Mouse (Mus musculus): ENCODE measurements around the gene Ddx27. TPM values are rescaled to one million over a fixed set of nuclear protein-coding genes. Genes with fewer than 3 reads are reported as not detected.
A peak's percentile ranks its signal among the peaks of the same experiment; 100 is the strongest.
"Not testable (repeated sequence)": the region's sequence is repeated elsewhere in the genome, so short reads cannot be mapped to it uniquely, and the experiment has no call there.

The Ddx27 gene
- 117 and 123 TPM in 2 replicates for total RNA-seq (2017)

GRCm38 (mm10) chr2:167014702-167015381 is at the start of gene Ddx27:
Ddx27 (plus strand) TSS chr2:167015193.
- ATAC-seq (replicated peaks; ENCODE audit: low read depth, poor library complexity, severe bottlenecking) = peak; percentile 94

DNA sequence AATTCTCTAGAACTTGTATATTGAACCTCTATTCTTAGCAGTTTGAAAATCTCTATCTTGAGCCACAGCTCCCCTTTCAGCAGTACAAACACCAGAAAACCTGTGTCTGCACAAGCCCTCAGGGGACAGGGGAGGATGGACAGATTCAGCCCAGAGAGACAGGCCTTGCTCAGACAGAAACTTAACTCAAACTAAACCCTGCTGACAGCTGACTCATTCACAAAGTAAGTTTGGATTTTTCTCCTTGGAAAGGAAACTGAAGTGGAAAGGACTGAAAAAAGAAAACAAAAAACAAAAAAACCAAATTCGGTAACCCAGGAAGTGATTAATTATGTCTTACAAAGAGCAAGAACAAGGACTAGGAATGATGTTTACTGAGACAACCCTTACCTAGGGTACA is 41.8 kb upstream of the Ddx27 start:
- ATAC-seq (replicated peaks; ENCODE audit: low read depth, poor library complexity, severe bottlenecking) = no peak

- ATAC-seq (replicated peaks; ENCODE audit: low read depth, poor library complexity, severe bottlenecking) = no peak
Observed at GRCm38 (mm10) chr2:166974177-166974872, 40.7 kb upstream of the Ddx27 start.

GRCm38 (mm10) chr2:166976356-166976755 is 38.6 kb upstream of the Ddx27 start:
- ATAC-seq (replicated peaks; ENCODE audit: low read depth, poor library complexity, severe bottlenecking) = peak; percentile 26; the same call in 1 of the 2 replicates

GRCm38 (mm10) chr2:166977490-166977889 is 37.5 kb upstream of the Ddx27 start:
- ATAC-seq (replicated peaks; ENCODE audit: low read depth, poor library complexity, severe bottlenecking) = peak; percentile 53

DNA sequence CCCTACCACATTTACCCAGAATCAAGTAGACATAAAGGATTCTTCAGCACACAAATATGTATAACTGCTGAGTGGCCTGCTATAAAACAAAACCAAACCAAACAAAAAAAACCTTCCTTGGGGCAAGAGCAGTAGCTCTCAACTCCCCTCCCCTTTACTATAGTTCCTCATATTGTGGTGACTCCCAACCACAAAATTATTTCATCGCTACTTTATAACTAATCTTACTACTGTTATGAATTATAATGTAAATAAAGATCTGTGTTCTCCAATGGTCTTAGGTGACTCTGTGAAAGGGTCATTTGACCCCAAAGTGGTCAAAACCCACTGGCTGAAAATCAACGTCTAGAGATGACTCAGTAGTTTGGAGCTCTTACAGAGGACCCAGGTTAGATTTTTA is 34.8 kb upstream of the Ddx27 start:
- ATAC-seq (replicated peaks; ENCODE audit: low read depth, poor library complexity, severe bottlenecking) = peak; percentile 67

GRCm38 (mm10) chr2:166983351-166983894 is 31.6 kb upstream of the Ddx27 start:
- ATAC-seq (replicated peaks; ENCODE audit: low read depth, poor library complexity, severe bottlenecking) = no peak

DNA sequence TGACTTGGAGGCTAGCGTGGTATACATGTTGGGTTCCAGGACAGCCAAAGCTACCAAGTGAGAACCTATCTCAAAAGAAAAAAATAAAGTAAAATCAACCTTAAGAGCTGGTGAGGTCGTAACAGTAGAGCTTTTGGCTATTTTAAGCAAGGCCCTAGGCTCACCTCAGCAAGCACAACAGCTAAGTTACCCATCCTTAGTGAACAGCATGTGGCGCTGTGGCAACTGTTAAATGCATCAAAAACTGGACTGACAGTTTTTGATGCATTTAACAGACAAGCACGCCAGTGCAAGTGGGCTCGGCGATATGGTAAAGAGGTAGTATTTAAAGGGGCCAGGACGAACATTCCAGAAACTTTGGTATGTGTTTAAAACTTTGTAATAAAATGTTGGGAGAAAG is 24.1 kb upstream of the Ddx27 start:
- ATAC-seq (replicated peaks; ENCODE audit: low read depth, poor library complexity, severe bottlenecking) = no peak

DNA sequence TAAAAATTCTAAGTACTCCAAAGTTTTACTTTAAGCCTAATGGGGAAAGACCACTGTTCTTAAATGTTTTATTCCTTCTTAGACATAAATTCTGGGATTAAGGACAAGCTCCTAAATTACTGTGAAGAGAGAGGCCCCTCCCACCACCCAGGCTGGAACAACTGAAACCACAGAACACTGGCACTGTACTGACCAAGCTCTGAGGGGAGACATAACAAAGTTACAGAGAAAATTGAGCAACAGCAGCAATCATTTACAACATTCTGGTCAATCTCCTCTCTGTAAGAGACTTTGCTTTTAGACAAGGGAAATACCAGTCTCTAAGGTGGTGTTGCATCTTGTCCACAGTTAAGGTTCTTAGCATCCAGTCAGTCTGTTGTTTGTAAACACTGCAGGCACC is 23.0 kb upstream of the Ddx27 start:
- ATAC-seq (replicated peaks; ENCODE audit: low read depth, poor library complexity, severe bottlenecking) = 0 out of 2 replicates have a peak, but pooled peaks have one; percentile 15

DNA sequence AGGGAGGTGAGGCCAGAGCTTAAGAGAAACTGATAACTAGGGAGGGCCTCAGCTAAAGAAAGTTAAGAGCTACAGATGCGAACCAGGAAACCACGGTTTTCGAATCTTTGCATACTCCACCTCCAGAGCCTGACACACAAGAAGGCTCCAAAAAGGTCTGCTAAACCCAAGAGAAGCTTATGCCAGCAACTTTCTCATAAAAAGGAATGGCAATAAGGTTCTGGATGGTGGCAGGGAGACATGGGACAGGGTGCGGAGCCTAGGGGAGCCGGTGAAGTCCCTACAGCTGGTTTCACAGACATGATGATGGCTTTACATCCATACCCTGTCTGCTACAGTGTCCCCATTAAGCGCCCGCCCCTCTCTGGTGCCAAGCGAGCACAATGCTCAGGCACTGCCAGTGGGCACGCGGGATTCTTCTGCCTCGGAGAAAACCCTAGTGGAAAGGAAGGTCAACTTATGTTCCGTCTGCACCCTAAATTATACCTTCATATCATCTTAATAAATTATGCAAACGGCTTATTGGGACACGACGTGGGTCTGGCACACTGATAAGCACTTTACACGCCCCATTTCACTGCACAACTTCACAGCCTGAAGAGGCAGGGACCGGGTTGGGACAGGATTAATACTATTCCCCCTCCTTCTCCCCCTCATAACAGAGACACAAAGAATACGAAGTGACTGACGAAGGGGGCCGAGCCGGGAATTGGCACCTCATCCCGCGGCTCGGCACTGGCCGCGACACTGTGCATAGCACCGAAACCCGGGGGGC is 19.8 kb upstream of the Ddx27 start:
- peak; percentile 29 for ATAC-seq (replicated peaks; ENCODE audit: low read depth, poor library complexity, severe bottlenecking)

GRCm38 (mm10) chr2:166995796-166996532 is 19.0 kb upstream of the Ddx27 start, which contains the start of gene Stau1:
Stau1 (minus strand) TSS chr2:166996299.
- ATAC-seq (replicated peaks; ENCODE audit: low read depth, poor library complexity, severe bottlenecking) = peak; percentile 90

- peak; percentile 11 for ATAC-seq (replicated peaks; ENCODE audit: low read depth, poor library complexity, severe bottlenecking)
Observed at GRCm38 (mm10) chr2:166996533-166996894, 18.5 kb upstream of the Ddx27 start.

GRCm38 (mm10) chr2:167001486-167001885 is 13.5 kb upstream of the Ddx27 start:
- ATAC-seq (replicated peaks; ENCODE audit: low read depth, poor library complexity, severe bottlenecking) = no peak

DNA sequence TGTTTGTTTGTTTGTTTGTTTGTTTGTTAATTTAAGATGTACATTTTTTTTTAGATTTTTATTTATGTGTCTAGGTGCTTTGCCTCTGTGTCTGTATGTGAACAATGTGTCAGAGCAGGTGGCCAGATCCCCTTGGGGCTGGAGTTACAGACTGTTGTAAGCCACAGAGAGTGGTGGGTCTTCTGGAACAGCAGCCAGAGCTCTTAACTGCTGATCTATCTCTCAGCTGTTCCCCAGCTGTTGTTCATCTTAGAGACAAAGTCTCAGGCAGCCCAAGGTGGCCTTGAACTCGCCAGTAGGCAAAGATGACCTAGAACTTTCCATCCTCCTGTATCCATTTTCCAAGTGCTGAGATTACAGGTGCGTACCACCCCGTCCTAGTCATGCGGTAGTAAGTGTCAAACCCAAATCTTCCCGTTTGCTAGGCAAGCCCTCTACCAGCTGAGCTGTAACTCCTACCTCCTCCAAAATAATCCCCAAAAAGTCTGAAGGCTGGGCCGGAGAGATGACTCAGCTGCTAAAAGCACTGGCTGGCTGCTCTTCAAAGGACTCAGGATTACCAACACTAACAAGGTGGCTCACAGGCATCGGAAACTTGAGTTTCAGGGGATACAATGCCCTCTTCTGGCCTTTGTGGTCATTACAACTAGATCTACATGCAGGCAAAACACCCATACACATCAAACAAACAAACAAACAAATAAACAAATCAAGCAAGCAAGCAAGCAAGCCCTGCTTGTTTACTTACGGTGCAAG is 10.7 kb upstream of the Ddx27 start:
- peak; percentile 89 for ATAC-seq (replicated peaks; ENCODE audit: low read depth, poor library complexity, severe bottlenecking)

- no peak for ATAC-seq (replicated peaks; ENCODE audit: low read depth, poor library complexity, severe bottlenecking)
Observed at GRCm38 (mm10) chr2:167006355-167006754, 8.6 kb upstream of the Ddx27 start.

GRCm38 (mm10) chr2:167007001-167007491 is 7.9 kb upstream of the Ddx27 start:
- peak; percentile 39; the same call in 1 of the 2 replicates for ATAC-seq (replicated peaks; ENCODE audit: low read depth, poor library complexity, severe bottlenecking)

DNA sequence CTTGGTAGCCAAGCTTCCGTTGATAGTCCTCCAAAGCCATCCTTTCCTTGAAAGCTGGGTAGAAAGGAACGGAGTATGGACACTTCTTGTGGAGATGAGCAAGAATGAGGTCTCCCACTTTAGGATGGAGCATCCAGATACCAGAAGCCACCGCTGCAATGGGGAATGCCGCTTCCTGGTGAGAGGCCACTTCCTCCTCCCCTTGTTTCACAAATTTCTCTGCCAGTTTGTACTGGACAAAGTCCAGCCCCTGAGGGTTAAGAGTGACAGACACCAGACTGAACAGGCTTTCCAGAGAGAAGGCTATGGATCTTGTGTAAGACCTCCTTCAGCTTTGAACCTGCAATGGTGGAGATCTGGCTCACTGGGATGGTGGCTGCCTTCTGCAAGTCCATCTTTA is 7.4 kb upstream of the Ddx27 start:
- ATAC-seq (replicated peaks; ENCODE audit: low read depth, poor library complexity, severe bottlenecking) = not testable (repeated sequence)

DNA sequence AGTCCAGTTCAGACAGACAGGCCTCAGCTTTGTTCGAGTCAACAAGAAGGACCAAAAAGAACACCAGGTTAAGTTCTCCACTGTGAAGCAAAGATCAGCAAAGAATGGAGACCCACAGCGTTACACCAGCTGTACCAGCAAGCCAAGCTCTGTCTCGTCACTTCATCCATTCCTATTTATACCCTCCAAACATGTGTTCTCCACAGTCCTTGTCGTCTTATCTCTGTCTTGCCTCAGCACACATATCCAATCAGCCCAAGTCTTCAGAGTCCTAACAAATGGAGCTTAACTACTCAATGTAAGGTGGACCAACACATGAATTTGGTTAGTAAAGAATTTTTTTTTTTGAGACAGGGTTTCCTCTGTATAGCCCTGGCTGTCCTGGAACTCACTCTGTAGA is 5.5 kb upstream of the Ddx27 start:
- ATAC-seq (replicated peaks; ENCODE audit: low read depth, poor library complexity, severe bottlenecking) = no peak

DNA sequence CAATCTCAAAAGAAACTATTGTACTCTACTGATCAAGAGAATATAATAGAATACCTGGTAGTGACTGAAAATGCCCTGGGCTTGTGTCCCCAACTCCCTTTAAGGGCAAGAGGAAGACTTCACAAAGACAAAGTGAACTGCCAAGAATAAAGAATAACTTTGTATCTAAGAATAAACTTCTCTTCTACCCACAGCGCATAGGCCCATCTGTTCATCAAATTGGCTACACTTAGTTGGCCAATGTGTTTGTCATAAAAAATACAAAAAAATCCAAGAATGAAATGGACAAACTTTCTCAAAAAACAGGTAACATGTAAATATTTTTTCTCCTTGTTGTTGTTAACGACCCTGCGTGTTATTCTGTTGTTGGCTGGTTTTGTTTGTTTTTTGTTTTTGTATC is 4.4 kb upstream of the Ddx27 start:
- ATAC-seq (replicated peaks; ENCODE audit: low read depth, poor library complexity, severe bottlenecking) = no peak
